Mouse (Mus musculus) liver, embryonic 16.5 days (tissue): ENCODE measurements around the gene Gm49380. TPM values are rescaled to one million over a fixed set of nuclear protein-coding genes. Genes with fewer than 3 reads are reported as not detected.

Experiments
- ATAC-seq: fragments of 200-750 bp; cut with Nextera tagmentation; 2 replicates; pipeline ENCODE4 v1.8.0; 2017; ENCODE audit warnings: low read depth, mild to moderate bottlenecking, moderate number of reproducible peaks, moderate library complexity
- H3K27ac ChIP-seq: fragments of 300-500 bp; sonication (generic); 2 replicates; pipeline ENCODE4 v1.5.1; 2014; ENCODE audit warnings: mild to moderate bottlenecking, low read length
- H3K27me3 ChIP-seq: fragments of 300-500 bp; sonication (generic); 2 replicates; pipeline ENCODE4 v1.6.1; 2014; ENCODE audit warnings: low read depth, low read length, mixed read lengths; ENCODE audit not compliant: control insufficient read depth, insufficient read depth
- H3K36me3 ChIP-seq: fragments of 300-500 bp; sonication (generic); 2 replicates; pipeline ENCODE4 v1.6.1; 2014; ENCODE audit warnings: mild to moderate bottlenecking; ENCODE audit not compliant: control insufficient read depth, insufficient read depth
- H3K4me1 ChIP-seq: fragments of 300-500 bp; sonication (generic); 2 replicates; pipeline ENCODE4 v1.6.1; 2014; ENCODE audit warnings: low read depth, low read length, mixed read lengths; ENCODE audit not compliant: control insufficient read depth
- H3K4me2 ChIP-seq: fragments of 300-500 bp; sonication (generic); 2 replicates; pipeline ENCODE4 v1.6.1; 2014; ENCODE audit warnings: low read depth, low read length, mixed read lengths
- H3K4me3 ChIP-seq: fragments of 300-500 bp; sonication (generic); 2 replicates; pipeline ENCODE4 v1.5.1; 2014; ENCODE audit warnings: low read depth, mild to moderate bottlenecking, low read length
- H3K9ac ChIP-seq: fragments of 300-500 bp; sonication (generic); 2 replicates; pipeline ENCODE4 v1.6.1; 2014; ENCODE audit warnings: low read depth, low read length
- H3K9me3 ChIP-seq: fragments of 300-500 bp; sonication (generic); replicated peaks from 2 replicates; pipeline ENCODE4 v1.6.1; 2016; ENCODE audit warnings: low read length; ENCODE audit not compliant: control insufficient read depth
- WGBS: fragments of 180-500 bp; shearing (Covaris S2); extraction: QIAGEN DNeasy Blood & Tissue Kit; methylation state at CpG from one replicate; pipeline ENCODE4 v1.1.7; 2014; ENCODE audit not compliant: insufficient replicate concordance; 5-methylcytosine and 5-hydroxymethylcytosine counted together
- polyA plus RNA-seq: library from polyadenylated mRNA; unstranded; fragments of >200 nt; fragmentation: Nextera tagmentation; extraction: Ambion mirVana; gene quantifications from 2 replicates; pipeline ENCODE4 v1.2.1, GENCODE M21; 2015

Gm49380 gene
- polyA plus RNA-seq: 0.07 TPM in 1 of 2 replicates, not detected in the other

DNA sequence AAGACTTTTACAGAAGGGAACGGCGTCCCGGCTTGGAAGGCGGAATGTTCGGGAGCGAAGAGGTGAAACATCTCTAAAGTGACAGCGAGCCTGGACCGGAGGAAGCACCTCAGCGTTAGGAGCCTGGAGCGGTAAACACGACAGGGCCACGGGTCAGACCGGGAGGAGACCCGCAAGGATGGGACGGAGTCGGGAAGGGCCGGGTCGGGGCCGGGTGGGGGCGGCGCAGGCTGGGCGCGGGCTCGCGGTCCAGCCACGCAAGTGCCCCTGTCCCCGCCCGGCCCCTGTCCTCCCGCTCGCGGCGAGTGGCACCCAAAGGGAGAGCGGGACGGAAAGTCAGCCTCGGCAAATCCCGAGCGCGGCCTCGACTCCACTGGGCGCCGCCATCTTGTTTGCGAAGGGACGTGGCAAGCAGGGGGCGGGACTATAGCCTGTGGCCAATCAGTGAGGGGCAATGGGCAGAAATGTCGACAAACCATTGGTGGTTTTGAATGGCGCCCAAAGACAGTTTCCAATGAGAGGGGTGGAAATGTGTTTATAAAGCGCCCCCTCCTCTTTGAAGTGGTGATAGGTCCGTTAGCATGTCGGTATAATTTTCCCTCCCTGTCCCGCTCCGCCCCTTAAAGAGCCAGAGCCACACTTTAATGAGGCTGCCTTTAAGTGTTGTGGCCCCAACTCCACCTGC lies at the start of gene Gm49380, which contains the start of gene Rnf26:
Gene Gm49380 (minus strand): TSS at position 396 of the 685 bp plus-strand sequence.
Gene Rnf26 (minus strand): TSS at position 413 of the 685 bp plus-strand sequence.
- Histone ChIP-seq H3K27me3 (no peaks in the 10 kb centered on the region), H3K9ac (peak within 1 kb of the TSS; percentile 86), H3K36me3 (peaks cover 9% of the 10 kb centered on the region), H3K4me1 (peaks cover 30% of the 10 kb centered on the region), H3K4me3 (peak within 1 kb of the TSS; percentile 81), H3K27ac (peak within 1 kb of the TSS; percentile 81), H3K4me2 (peak within 1 kb of the TSS; percentile 62), H3K9me3 (no peaks in the 10 kb centered on the region)
- under 1% methylated on average over 51 of the region's 51 CpGs for WGBS
- ATAC-seq: peak; percentile 95

DNA sequence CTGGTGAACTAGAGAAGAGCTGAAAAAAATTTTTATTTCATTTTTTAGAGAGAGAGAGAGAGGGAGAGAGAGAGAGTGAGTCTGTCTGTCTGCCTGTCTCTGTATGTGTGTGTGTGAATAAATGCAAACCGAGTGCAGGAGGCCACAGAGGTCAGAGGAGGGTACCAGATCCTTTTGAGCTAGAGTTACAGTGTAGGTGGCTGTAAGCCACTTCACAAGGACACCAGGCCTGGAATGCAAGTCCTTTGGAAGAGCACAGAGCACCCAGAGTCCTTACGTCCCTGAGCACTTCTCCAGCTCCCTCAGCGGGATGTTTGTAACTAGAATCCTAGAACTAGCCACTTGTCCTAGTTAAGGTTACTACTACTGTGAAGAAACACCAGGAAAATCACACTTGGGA lies 46.6 kb upstream of the Gm49380 start:
- no peak overlapping the region for H3K4me2 ChIP-seq
- WGBS: 73% methylated on average over 3 of the region's 3 CpGs
- H3K9ac ChIP-seq: no peak overlapping the region
- H3K27ac ChIP-seq: no peak overlapping the region
- H3K9me3 ChIP-seq: no peaks in the 10 kb centered on the region
- no peaks in the 10 kb centered on the region for H3K27me3 ChIP-seq
- H3K36me3 ChIP-seq: peaks cover 33% of the 10 kb centered on the region
- ATAC-seq: no peak
- no peak overlapping the region for H3K4me3 ChIP-seq
- no peaks in the 10 kb centered on the region for H3K4me1 ChIP-seq

DNA sequence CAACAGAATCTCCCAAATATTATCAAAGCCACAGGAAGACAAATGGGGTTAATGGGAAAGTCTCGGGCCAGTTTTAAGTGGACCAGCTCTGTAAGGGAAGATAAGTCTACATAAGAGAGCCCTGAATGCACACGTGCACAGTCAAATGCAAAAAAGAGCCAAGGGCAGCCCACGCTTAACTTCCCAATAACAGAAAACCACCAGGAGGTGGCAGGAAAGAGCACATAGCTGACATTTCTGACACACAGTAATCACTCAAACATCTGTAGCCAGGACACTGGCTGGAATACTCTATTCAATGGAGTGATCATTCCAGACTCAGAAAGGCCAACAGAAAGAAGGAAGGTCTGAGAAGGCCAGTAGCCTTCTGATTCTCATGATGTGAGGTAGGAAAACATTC lies 34.0 kb upstream of the Gm49380 start:
- Histone ChIP-seq H3K9me3 (no peaks in the 10 kb centered on the region), H3K36me3 (peaks cover 3% of the 10 kb centered on the region), H3K4me2 (no peak overlapping the region), H3K4me3 (no peak overlapping the region), H3K4me1 (no peaks in the 10 kb centered on the region), H3K27ac (no peak overlapping the region), H3K9ac (no peak overlapping the region), H3K27me3 (no peaks in the 10 kb centered on the region)
- ATAC-seq: no peak
- WGBS: 48% methylated on average over 3 of the region's 3 CpGs

DNA sequence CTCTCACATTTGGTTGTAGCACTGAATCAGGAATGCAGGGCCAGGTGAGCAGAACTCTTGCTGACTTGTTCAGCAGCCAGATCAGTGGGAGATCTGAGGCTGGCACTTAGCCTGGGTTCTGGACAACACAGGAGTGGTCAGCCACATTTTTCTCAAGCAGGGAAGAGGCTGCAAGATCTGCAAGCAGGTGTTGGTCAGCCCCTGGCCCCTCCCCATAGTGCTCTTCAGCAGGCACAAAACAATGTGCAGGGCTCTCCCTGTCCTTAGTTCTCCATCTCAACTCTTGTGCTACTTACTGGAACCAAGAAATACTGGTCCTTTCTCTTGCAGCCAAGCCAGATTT lies 31.4 kb upstream of the Gm49380 start:
- Histone ChIP-seq H3K36me3 (no peaks in the 10 kb centered on the region; the same call in 1 of the 2 replicates), H3K27me3 (no peaks in the 10 kb centered on the region), H3K4me2 (no peak overlapping the region), H3K9ac (no peak overlapping the region), H3K4me3 (no peak overlapping the region), H3K9me3 (no peaks in the 10 kb centered on the region), H3K4me1 (no peaks in the 10 kb centered on the region), H3K27ac (no peak overlapping the region)
- no peak for ATAC-seq

DNA sequence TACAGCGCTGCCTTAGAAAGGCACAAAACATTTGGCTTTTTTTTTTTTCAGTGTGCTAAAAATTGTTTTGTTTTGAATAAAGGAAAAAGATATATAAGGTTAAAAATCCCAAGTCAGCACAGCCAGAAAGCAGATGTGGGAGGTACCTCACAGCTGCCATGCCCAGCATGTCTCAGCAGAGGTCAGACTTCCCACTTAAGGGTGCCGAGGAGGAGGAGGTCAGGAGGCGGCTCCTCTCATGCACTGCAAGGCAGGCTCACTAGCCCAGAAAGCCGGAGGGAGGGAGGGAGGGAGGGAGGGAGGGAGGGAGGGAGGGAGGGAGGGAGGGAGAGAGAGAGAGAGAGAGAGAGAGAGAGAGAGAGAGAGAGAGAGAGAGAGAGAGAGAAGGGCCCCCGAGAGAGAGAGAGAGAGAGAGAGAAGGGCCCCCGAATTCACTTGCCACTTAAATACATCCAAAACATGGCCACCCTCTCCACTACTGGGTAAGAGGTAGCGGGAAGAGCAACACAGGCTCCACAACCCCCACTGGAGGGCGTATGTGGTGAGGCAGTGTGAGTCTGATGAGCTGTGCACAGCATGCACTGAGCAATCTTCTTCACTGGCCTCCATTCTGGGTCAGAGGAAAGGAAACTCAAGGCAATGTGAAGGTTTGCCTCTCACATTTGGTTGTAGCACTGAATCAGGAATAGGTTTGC lies 30.9 kb upstream of the Gm49380 start:
- no peaks in the 10 kb centered on the region for H3K9me3 ChIP-seq
- H3K4me2 ChIP-seq: no peak overlapping the region
- ATAC-seq: no peak
- no peak overlapping the region for H3K4me3 ChIP-seq
- H3K36me3 ChIP-seq: no peaks in the 10 kb centered on the region; the same call in 1 of the 2 replicates
- no peaks in the 10 kb centered on the region for H3K4me1 ChIP-seq
- H3K9ac ChIP-seq: no peak overlapping the region
- 45% methylated on average over 7 of the region's 8 CpGs for WGBS
- no peak overlapping the region for H3K27ac ChIP-seq
- H3K27me3 ChIP-seq: no peaks in the 10 kb centered on the region

DNA sequence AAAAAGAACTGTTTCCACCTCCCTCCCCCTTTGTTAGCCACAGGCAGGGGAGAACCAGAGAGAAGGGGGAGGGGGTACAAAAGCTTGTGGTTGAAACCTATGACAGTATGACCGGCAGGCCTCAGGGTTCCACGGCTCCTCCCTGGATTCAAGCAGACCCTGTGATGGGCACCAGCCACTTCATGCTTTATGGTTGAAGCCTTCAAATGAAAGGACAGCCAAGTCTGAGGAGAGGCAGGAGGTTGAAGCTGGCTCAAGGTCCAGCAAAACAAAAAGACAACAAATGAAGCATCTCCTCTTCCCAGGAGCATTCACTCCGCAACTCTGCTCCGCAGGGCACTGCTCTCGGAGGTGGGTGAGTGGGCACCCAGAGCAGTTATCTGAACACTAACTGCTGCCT lies 30.1 kb upstream of the Gm49380 start:
- no peaks in the 10 kb centered on the region for H3K4me1 ChIP-seq
- 78% methylated on average over 5 of the region's 5 CpGs for WGBS

DNA sequence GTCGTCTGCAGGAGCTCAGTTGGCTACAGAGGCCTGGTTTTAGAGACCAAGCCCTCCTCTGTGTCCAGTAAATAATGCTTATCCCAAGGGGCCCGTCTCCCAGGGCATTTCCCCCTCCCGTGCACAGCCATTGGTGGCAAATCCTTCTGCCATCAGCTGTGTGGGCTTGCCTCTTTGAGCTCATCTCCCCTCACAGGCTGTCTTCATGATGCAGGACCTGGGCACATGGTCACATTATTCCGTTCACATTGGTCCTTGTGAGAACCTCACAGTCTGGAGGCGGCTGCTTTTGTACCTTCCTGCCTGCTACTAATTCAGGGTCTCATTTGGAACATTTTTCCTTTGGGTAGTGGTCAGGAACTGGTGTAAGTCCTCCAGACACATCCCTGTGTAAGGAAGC lies 28.7 kb upstream of the Gm49380 start:
- Histone ChIP-seq H3K36me3 (no peaks in the 10 kb centered on the region; the same call in 1 of the 2 replicates), H3K4me2 (no peak overlapping the region), H3K9ac (no peak overlapping the region), H3K4me1 (no peaks in the 10 kb centered on the region), H3K27ac (no peak overlapping the region), H3K9me3 (no peaks in the 10 kb centered on the region), H3K4me3 (no peak overlapping the region), H3K27me3 (no peaks in the 10 kb centered on the region)
- 68% methylated on average over 5 of the region's 5 CpGs for WGBS
- ATAC-seq: no peak

More for the DNA sequence above, 30.1 kb upstream of the Gm49380 start:
- H3K4me3 ChIP-seq: no peak overlapping the region
- no peak overlapping the region for H3K9ac ChIP-seq
- no peaks in the 10 kb centered on the region for H3K9me3 ChIP-seq
- no peaks in the 10 kb centered on the region for H3K27me3 ChIP-seq
- H3K4me2 ChIP-seq: no peak overlapping the region
- no peak overlapping the region for H3K27ac ChIP-seq
- H3K36me3 ChIP-seq: no peaks in the 10 kb centered on the region; the same call in 1 of the 2 replicates
- no peak for ATAC-seq

DNA sequence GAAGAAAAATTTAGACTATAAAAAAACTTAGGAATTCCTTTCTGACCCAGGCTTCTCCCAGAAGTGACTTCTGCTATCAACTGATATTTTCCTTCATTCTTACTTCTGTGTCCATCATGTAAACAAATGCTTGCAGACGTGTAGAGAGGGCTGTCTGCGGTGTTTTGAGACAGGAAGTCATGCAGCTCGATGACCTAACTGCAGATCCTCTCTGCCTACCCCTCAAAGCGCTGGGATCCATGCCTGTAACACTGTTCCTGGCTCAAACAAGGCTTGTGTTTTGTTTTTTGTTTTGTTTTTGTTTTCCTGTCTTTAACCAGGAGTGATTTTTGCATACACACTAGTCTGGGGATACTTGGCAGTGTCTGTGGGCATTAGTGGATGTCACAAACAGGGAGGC lies 24.5 kb upstream of the Gm49380 start:
- Histone ChIP-seq H3K4me3 (no peak overlapping the region), H3K9ac (no peak overlapping the region), H3K9me3 (no peaks in the 10 kb centered on the region), H3K27me3 (peaks cover 40% of the 10 kb centered on the region), H3K4me1 (peaks cover 2% of the 10 kb centered on the region; the same call in 1 of the 2 replicates), H3K27ac (no peak overlapping the region), H3K36me3 (no peaks in the 10 kb centered on the region; the same call in 1 of the 2 replicates), H3K4me2 (no peak overlapping the region)
- WGBS: 21% methylated on average over 4 of the region's 4 CpGs
- no peak for ATAC-seq

DNA sequence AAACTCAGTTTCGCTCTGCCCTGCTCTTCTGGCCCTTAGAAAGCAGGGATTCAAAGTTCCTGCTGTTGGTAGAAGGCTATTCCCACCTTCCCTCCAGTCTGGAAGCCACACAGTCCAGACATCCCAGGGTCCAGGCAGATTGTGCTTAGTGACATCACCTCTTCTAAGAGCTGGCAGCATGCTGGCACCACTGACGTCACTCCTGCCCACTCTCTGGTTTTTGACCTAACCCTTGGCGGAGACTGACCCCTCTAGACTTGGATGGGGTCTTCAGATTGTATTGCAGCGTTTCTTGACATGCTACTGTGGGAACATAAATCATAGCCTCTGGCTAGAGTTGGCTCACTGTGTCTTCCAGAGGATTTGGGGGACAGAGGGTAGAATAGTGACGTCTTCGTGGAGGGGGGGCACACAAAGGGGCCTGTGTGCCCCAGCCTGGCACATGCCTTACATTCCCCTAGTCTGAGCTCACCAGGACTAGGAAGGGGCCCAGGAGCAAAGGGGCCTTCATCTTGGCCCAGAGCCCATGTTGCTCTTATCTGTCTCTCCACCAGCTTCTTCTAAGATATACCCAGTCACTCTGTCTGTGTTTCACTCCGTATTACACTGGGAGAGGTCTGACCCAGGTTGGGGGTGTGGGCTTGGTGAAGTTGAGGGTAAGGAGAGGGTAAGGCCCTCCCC lies 22.6 kb upstream of the Gm49380 start:
- Histone ChIP-seq H3K9me3 (no peaks in the 10 kb centered on the region), H3K4me2 (no peak overlapping the region), H3K4me1 (peaks cover 3% of the 10 kb centered on the region), H3K4me3 (no peak overlapping the region), H3K27me3 (peaks cover 59% of the 10 kb centered on the region), H3K36me3 (no peaks in the 10 kb centered on the region), H3K27ac (no peak overlapping the region), H3K9ac (no peak overlapping the region)
- 45% methylated on average over 7 of the region's 7 CpGs for WGBS
- no peak for ATAC-seq
